Mouse (Mus musculus): ENCODE data around the gene Qsox2.

Qsox2 gene

DNA sequence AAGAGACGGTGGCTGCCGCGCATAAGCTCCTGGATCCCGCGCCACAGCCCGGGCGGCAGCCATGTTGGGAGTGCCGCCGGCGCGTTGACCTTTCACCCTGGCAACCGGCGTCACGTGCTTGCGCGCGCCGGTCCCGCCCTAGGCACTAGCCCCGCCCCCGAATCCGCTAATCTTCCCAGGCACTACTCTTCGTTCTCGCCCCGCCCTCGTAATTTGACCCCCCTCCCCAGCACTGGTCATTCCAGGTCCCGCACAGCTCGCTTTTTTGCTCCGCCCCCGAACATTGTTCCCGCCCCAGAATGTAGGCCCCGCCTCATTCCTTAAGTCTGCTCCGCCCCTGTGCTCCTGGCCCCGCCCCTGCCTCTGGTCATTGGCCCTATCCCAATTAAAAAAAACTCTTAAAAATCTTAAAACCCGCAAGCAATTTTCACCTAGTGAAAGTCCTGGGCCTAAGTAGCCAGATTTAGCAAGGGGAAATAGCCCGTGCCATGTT, at the start of gene Qsox2:
Gene Qsox2, minus strand, starts transcription at position 236 of the 493 bp plus-strand sequence.
- DNase-seq (ENCODE audit: inconsistent ontology term), result peak; percentile 96

GRCm38 (mm10) chr2:26286391-26286790, 49.1 kb upstream of the Qsox2 start:
- DNase-seq (ENCODE audit: inconsistent ontology term), result no peak

DNA sequence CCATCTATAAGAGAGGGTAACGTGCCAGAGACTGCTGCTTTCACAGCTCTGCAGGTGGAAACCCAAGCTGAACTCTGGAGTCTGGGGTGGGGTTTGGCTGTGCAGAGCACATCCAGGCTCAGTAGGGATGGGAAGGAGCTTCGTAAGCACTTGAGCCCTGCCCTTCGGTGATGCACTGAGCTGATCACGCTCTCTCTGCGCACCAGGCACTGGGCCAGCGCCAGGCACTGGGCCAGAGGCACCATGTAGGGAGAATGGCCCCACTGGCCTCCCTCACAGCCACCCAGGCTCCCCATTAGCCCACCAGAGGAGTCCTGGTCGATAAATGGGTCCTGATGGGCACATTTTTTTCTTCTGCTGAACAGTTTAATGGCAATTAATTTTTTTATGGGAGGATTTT, 48.5 kb upstream of the Qsox2 start:
- DNase-seq (ENCODE audit: inconsistent ontology term), result peak; percentile 58

- no peak for DNase-seq (ENCODE audit: inconsistent ontology term)
Measured at GRCm38 (mm10) chr2:26280594-26280993, 43.3 kb upstream of the Qsox2 start.

DNA sequence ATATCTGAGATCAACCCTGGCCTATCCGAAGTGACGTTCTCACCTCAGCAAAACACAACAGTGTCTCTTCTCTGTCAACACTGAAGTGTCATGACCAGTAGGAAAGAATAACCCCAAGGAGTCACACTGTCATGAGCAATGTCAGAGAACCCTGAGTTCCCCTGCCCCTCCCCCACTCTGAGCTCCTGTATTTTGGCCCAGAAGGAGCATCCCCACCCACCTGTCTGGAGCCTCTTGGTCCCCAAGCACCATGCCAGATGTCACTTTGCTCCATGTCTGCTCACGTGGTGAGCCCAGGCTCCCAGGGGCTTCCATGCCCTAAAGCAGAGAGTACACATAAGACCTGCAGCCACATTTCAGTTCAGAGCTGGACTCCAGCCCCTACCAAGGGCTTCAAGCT, 42.4 kb upstream of the Qsox2 start:
- no peak for DNase-seq (ENCODE audit: inconsistent ontology term)

GRCm38 (mm10) chr2:26273611-26274010, 36.3 kb upstream of the Qsox2 start:
- peak; percentile 34 for DNase-seq (ENCODE audit: inconsistent ontology term)

- peak; percentile 9 for DNase-seq (ENCODE audit: inconsistent ontology term)
Measured at GRCm38 (mm10) chr2:26268216-26268615, 30.9 kb upstream of the Qsox2 start.

- DNase-seq (ENCODE audit: inconsistent ontology term), result no peak
Measured at GRCm38 (mm10) chr2:26266066-26266742, 28.9 kb upstream of the Qsox2 start.

- DNase-seq (ENCODE audit: inconsistent ontology term), result no peak
Measured at GRCm38 (mm10) chr2:26265095-26265494, 27.8 kb upstream of the Qsox2 start.

DNA sequence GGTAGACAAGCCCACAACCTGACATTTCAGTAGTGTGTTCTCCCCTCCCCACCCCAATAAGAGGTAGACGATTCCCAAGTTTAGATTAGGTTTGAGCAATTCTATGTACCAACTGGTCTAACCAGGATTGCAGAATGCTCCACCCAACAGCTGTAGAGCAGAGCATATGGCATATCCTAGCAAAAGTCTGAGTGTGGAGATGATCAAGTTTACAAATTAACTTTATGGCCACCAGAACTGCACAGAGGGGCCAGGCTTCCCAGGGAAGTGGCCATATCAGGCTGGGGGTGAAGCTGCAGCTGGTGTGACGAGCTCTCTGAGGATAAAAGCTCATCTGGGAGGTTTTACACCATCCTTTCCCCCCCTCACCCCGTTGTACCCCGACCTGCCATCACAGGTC, 27.3 kb upstream of the Qsox2 start:
- no peak for DNase-seq (ENCODE audit: inconsistent ontology term)

DNA sequence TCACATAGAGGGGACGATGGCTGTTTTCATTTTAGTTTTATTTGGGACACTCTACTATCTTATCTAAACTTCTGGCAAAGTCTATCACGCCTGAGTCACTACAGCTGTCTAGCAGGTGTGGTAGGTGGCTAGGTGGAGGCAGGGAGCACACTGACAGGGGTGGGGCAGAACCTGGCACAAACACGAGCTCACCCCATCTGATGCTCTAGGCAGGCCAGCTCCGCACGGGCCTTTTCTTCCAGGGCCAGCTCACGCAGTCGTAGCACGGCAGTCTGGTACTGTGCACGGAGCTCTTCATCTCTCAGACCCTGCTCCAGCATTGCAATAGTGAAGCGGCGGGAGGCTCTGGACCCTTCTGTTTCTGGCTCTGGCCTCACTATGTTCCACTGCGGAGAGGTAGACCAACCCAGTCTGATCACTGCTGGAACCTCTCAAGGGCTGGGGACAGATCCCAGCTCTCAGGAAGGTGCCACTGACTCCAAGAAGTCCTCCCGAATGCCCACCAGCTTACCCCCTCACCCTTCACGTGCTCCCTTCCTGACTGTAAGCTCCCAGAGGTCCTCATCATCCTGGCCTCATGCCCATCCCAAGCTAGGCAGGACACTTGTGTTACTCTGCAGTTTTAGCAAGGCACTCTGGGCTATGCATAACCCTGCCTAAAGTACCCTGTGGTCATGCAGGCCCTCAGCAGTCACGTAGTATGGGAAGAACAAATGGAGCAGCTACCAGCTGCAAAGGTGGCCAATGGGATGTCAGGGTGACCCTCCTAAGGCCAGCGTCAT, 20.2 kb upstream of the Qsox2 start:
- no peak for DNase-seq (ENCODE audit: inconsistent ontology term)

DNA sequence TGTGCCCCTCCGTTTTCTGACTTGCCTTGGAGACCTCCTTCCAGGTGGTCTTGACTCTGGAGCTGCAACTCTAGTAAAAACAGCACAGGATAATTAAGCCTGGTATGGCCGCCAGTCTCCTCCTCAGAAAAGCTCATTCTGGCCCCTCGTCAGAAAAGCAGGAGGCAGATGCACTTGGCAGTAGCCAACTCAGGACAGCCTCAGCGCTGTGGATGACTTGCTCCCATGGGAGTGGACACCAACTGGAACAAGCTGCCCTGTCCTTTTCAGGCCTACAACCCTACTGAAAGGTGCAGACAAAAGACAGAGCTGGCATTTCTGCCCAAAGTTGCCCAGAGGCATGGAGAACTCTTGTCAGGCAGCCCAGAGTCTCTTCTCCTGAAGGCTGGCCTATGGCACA, 17.5 kb upstream of the Qsox2 start:
- DNase-seq (ENCODE audit: inconsistent ontology term), result no peak

DNA sequence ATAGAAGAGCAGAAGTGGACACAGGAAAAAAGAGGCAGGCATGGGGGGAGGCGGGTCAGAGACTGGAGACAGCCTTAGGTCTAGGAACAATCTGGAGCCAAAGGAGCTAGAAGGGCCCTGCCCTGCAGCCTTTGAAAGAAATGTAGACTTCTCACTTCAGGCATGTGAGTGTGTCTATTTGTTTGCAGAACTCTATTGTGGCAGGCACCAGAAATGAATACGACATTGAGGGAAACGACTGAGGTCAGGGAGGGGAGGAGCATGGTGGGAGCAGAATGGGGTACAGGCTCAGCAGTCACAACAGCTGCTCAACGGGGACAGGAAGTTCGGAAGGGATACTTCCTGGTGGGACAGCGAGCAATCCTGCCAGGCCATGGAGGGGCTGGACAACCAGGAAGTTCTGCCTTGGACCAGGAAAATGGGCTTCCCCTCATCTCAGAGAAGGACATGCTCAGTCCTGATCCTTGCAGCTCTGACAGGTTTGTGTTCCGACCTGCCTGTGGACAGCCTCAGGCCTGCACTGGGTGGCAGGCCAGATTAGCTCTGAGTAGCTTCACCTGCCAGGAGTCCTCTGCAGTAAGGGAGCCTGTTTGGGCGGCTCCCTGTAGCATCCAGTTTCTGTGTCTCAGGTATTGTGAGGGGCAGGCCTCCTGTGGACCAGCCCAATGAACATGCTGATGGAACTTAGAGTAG, 15.3 kb upstream of the Qsox2 start:
- no peak for DNase-seq (ENCODE audit: inconsistent ontology term)

DNA sequence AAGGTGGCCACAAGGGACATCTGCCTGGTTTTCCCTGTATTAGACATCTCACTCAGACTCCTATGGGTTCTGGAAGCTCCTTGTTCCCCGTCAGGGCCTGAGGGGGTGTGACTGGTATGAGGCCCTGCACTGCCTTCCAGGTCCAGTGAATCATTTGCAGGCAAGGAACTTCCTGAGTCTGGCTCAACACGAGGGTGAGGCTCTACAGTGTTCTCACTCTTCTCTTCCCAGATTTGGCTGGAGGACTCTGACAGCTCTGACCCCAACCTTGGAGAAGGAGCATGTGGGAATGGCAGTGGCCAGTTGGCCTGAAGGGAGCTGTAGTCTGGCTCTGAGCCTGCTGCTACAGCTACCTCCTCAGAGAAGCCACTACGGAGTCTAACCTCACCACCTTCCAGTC, 10.2 kb upstream of the Qsox2 start:
- DNase-seq (ENCODE audit: inconsistent ontology term), result no peak

DNA sequence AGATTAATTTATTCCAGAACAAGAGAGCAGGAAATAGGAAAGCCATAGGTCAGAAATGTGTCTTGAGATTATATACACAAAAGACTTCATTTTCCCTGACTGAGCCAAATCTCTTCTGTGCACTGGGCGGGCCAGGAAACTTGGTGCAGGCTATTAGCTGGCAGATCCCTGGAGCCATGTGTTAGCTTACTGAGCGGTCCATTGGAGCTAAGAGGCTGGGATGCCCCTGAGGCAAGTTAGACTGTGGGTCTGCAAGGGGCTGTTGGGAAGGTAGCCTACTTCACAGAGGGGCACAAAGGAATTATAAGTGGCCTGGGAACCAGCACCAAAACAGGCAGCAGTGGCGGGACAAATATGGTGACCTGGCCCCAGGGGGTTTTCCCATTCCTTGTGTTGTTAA, 3.5 kb upstream of the Qsox2 start:
- no peak for DNase-seq (ENCODE audit: inconsistent ontology term)

GRCm38 (mm10) chr2:26240330-26240729, 3.0 kb upstream of the Qsox2 start:
- DNase-seq (ENCODE audit: inconsistent ontology term), result no peak

DNA sequence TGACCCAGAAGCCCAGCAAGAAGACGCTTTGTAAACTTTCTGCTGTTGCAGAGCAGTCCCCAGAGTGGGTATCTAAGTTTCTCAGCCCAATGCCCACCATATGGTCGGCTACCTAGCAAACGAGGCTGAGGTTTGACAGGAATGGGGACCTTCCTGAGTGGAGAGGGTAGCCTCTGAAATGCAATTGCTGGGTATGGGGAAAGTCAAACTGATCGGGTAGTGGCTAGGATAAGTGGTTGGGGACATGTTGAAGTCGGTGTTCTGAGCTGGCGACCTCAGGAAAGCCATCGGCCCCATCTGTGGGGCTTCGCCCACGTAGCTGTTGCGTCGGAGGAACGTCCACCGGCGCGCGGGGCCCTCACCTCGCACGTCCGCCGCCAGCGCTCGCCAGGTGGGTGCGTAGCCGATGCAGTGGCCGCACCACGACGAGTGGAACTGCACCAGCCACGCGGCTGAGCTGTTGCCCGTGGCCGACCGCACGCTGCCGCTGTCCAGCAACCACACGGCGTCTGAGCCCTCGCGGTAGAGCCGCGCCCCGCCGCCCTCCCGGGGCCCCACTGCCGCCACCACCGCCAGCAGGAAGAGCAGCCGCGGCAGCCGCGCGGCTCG, 540 bp downstream of the Qsox2 start:
- DNase-seq (ENCODE audit: inconsistent ontology term), result no peak

DNA sequence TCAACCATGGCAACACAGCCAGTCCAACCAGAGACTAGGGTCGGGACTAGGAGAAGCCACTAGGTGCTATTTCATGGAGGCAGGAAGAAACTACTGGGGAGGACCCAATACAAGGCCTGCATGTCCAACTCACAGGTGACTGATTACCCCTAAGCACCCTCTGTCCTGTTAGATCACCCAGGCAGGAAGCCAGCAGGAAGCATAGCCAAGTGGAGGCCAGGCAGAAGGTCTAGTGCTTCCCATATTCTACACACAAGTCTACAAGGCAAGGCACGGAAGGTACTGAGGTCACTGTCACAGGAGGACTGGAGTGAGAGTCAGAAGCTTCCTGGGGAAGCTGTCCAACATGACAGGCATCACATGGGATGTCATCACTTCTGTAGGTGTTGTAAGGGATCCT, 2.6 kb downstream of the Qsox2 start:
- no peak for DNase-seq (ENCODE audit: inconsistent ontology term)

DNA sequence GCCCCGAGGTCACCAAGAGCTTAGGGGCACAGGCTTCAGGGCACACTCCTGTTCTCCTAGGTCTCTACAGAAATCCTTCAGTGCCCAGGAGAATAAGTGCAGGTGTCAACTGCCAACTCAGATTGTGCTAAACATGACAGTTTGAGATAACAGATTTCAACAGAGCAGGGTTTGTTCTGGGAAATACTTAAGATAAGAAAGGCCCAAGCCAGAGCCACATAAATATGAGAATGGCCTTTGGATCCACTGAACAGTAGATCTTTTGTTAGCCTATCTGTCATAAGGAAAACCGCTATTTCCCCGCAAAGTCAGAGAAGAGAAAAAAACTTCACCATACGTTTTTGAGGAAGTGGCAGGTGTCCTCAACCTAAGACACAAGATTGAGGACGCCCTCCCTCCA, 3.1 kb downstream of the Qsox2 start:
- DNase-seq (ENCODE audit: inconsistent ontology term), result no peak

DNA sequence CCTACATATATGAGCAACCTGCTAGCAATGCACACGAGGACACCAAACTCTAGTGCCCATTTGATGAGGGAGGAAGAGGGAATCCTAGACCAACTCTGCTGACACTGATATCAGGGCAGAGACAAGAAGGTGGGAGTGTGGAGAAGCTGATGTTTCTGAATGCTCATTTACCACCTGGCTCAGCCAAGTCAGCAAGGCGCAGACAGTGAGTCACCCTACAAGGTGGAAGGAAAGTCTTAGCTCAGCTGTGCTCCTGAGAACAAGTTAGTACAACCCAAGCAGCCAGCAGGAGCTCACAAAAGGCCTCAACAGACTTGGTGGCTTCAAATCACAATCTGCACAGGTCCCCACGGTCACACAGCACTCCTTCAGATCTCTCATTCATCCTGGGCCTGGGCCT, 6.0 kb downstream of the Qsox2 start:
- DNase-seq (ENCODE audit: inconsistent ontology term), result no peak

DNA sequence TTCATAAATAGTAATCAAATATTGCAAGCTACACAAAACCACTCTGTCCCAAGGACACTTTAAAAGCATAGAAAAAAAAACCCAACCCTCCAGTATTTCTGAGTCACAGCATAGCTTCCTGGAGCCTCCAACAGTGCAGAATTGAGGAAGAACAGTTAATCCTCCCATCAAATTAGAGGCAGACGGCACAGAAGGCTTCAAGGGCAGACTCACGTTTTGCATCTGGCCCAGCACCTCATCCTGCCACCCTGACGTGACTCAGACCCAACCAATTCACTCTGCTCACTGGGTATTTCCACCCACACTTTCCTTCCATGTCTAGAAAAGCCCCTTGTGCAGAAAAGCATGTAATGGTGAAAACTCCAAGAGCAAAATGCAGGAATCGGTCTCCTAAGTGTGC, 7.1 kb downstream of the Qsox2 start:
- DNase-seq (ENCODE audit: inconsistent ontology term), result peak; percentile 60

GRCm38 (mm10) chr2:26227788-26228187, 9.5 kb downstream of the Qsox2 start:
- DNase-seq (ENCODE audit: inconsistent ontology term), result peak; percentile 34
